Mouse (Mus musculus) lung, embryonic 14.5 days (tissue): Measurements from ENCODE around the gene Dffa. TPM values are rescaled to one million over a fixed set of nuclear protein-coding genes. Genes with fewer than 3 reads are reported as not detected.
"Not testable (repeated sequence)": the region's sequence is repeated elsewhere in the genome, so short reads cannot be mapped to it uniquely, and the experiment has no call there.

Experiments
- ATAC-seq: fragments of 200-750 bp; cut with Nextera tagmentation; 2 replicates; pipeline ENCODE4 v1.8.0; 2017; ENCODE audit warnings: mild to moderate bottlenecking, moderate TSS enrichment, moderate library complexity; ENCODE audit not compliant: insufficient read depth
- DNase-seq: peaks from one replicate; pipeline ENCODE4 v3.0.0-alpha.2; 2015
- H3K27ac ChIP-seq: fragments of 300-500 bp; sonication (generic); 2 replicates; pipeline ENCODE4 v1.5.1; 2014; ENCODE audit warnings: low read depth, mild to moderate bottlenecking, moderate library complexity
- H3K27me3 ChIP-seq: fragments of 300-500 bp; sonication (generic); 2 replicates; pipeline ENCODE4 v1.6.1; 2014; ENCODE audit warnings: low read length, control low read depth; ENCODE audit not compliant: insufficient read depth
- H3K36me3 ChIP-seq: fragments of 300-500 bp; sonication (generic); 2 replicates; pipeline ENCODE4 v1.6.1; 2014; ENCODE audit warnings: control low read depth; ENCODE audit not compliant: insufficient read depth
- H3K4me1 ChIP-seq: fragments of 300-500 bp; sonication (generic); 2 replicates; pipeline ENCODE4 v1.6.1; 2014; ENCODE audit warnings: antibody characterized with exemption, control low read depth; ENCODE audit not compliant: insufficient read depth
- H3K4me2 ChIP-seq: fragments of 300-500 bp; sonication (generic); 2 replicates; pipeline ENCODE4 v1.6.1; 2014; ENCODE audit warnings: mild to moderate bottlenecking
- H3K4me3 ChIP-seq: fragments of 300-500 bp; sonication (generic); 2 replicates; pipeline ENCODE4 v1.5.1; 2014; ENCODE audit warnings: low read depth, low read length
- H3K9ac ChIP-seq: fragments of 300-500 bp; sonication (generic); 2 replicates; pipeline ENCODE4 v1.6.1; 2014
- H3K9me3 ChIP-seq: fragments of 300-500 bp; sonication (generic); 2 replicates; pipeline ENCODE4 v1.6.1; 2016; ENCODE audit warnings: low read depth, low read length, control low read depth
- CTCF ChIP-seq: IDR thresholded peaks from 2 replicates; pipeline ENCODE4 v1.5.1; 2016; ENCODE audit warnings: antibody characterized with exemption, low read depth
- WGBS: fragments of 180-500 bp; shearing (Covaris S2); extraction: QIAGEN DNeasy Blood & Tissue Kit; methylation state at CpG from one replicate; pipeline ENCODE4 v1.1.7; 2014; 5-methylcytosine and 5-hydroxymethylcytosine counted together
- polyA plus RNA-seq: library from polyadenylated mRNA; unstranded; fragments of >200 nt; fragmentation: Nextera tagmentation; extraction: Ambion mirVana; gene quantifications from 2 replicates; pipeline ENCODE4 v1.2.1, GENCODE M21; 2014

Gene Dffa
- polyA plus RNA-seq, 1 experiment from 2014 or later = 29.7 TPM

GRCm38 (mm10) chr4:149098571-149098970 lies 5.4 kb upstream of the Dffa start:
- Histone ChIP-seq H3K9me3 (no peaks in the 10 kb centered on the region), H3K27me3 (no peaks in the 10 kb centered on the region), H3K4me3 (peak overlapping the region; percentile 98), H3K27ac (no peak overlapping the region), H3K4me2 (peak overlapping the region; percentile 94), H3K9ac (peak overlapping the region; percentile 88), H3K36me3 (no peaks in the 10 kb centered on the region), H3K4me1 (peaks cover 5% of the 10 kb centered on the region; the same call in 1 of the 2 replicates)
- 7% methylated on average over 11 of the region's 11 CpGs for WGBS
- no peak for ATAC-seq
- DNase-seq = no peak
- no peak for TF ChIP-seq CTCF

- peak within 1 kb of the TSS; percentile 88 for H3K9ac ChIP-seq
- peaks cover 5% of the 10 kb centered on the region; the same call in 1 of the 2 replicates for H3K4me1 ChIP-seq
- peak within 1 kb of the TSS; percentile 63; the same call in 1 of the 2 replicates for H3K27ac ChIP-seq
- H3K36me3 ChIP-seq = no peaks in the 10 kb centered on the region
- peak within 1 kb of the TSS; percentile 94 for H3K4me2 ChIP-seq
- no peaks in the 10 kb centered on the region for H3K9me3 ChIP-seq
- ATAC-seq (peak; percentile 80), DNase-seq (peak; percentile 96)
- TF ChIP-seq CTCF = no peak
- under 1% methylated on average over 47 of the region's 50 CpGs for WGBS
- peak within 1 kb of the TSS; percentile 98 for H3K4me3 ChIP-seq
- no peaks in the 10 kb centered on the region for H3K27me3 ChIP-seq
Measured at GRCm38 (mm10) chr4:149099369-149100017, 4.5 kb upstream of the Dffa start, which contains the start of gene Pex14. Gene Pex14 (minus strand): TSS chr4:149099876.

- not testable (repeated sequence) for H3K4me3 ChIP-seq, ATAC-seq, H3K27ac ChIP-seq, H3K9me3 ChIP-seq, H3K4me2 ChIP-seq, H3K36me3 ChIP-seq, DNase-seq, H3K27me3 ChIP-seq, H3K4me1 ChIP-seq, H3K9ac ChIP-seq
- WGBS = 85% methylated on average over 12 of the region's 12 CpGs
Measured at GRCm38 (mm10) chr4:149100449-149100848, 3.5 kb upstream of the Dffa start.

GRCm38 (mm10) chr4:149101456-149101855 lies 2.5 kb upstream of the Dffa start:
- Histone ChIP-seq H3K4me3 (no peak overlapping the region), H3K27ac (no peak overlapping the region), H3K27me3 (no peaks in the 10 kb centered on the region), H3K36me3 (peaks cover 4% of the 10 kb centered on the region; the same call in 1 of the 2 replicates), H3K9me3 (no peaks in the 10 kb centered on the region), H3K4me2 (no peak overlapping the region), H3K9ac (no peak overlapping the region), H3K4me1 (peaks cover 10% of the 10 kb centered on the region; the same call in 1 of the 2 replicates)
- DNase-seq (no peak), ATAC-seq (no peak)
- WGBS = 82% methylated on average over 3 of the region's 3 CpGs
- no peak for TF ChIP-seq CTCF

GRCm38 (mm10) chr4:149119978-149120562 lies 16.1 kb downstream of the Dffa start:
- not testable (repeated sequence) for DNase-seq, ATAC-seq, H3K27ac ChIP-seq, H3K9me3 ChIP-seq, H3K4me2 ChIP-seq, H3K36me3 ChIP-seq, H3K27me3 ChIP-seq, H3K9ac ChIP-seq, H3K4me3 ChIP-seq, H3K4me1 ChIP-seq
- 74% methylated on average over 12 of the region's 12 CpGs for WGBS

GRCm38 (mm10) chr4:149123432-149123831 lies 19.5 kb downstream of the Dffa start:
- DNase-seq (no peak), ATAC-seq (no peak)
- 60% methylated on average over 5 of the region's 5 CpGs for WGBS
- no peak overlapping the region for H3K9ac ChIP-seq
- H3K9me3 ChIP-seq = no peaks in the 10 kb centered on the region
- H3K4me2 ChIP-seq = no peak overlapping the region
- no peaks in the 10 kb centered on the region for H3K4me1 ChIP-seq
- no peaks in the 10 kb centered on the region for H3K27me3 ChIP-seq
- H3K4me3 ChIP-seq = no peak overlapping the region
- peaks cover 14% of the 10 kb centered on the region for H3K36me3 ChIP-seq
- no peak overlapping the region for H3K27ac ChIP-seq
- TF ChIP-seq CTCF = no peak

GRCm38 (mm10) chr4:149125341-149126114 lies 21.6 kb downstream of the Dffa start:
- Histone ChIP-seq H3K9me3 (no peaks in the 10 kb centered on the region), H3K4me1 (no peaks in the 10 kb centered on the region), H3K4me3 (no peak overlapping the region), H3K4me2 (no peak overlapping the region), H3K36me3 (peaks cover 28% of the 10 kb centered on the region; the same call in 1 of the 2 replicates), H3K27ac (no peak overlapping the region), H3K27me3 (no peaks in the 10 kb centered on the region), H3K9ac (no peak overlapping the region)
- TF ChIP-seq CTCF = no peak
- 52% methylated on average over 11 of the region's 11 CpGs for WGBS
- ATAC-seq (no peak), DNase-seq (no peak)
